Mouse (Mus musculus) limb, embryonic 12.5 days (tissue): Measurements from ENCODE around the gene Hexim2. TPM values are rescaled to one million over a fixed set of nuclear protein-coding genes. Genes with fewer than 3 reads are reported as not detected.

Experiments
- ATAC-seq: fragments of 200-750 bp; cut with Nextera tagmentation; 2 replicates; pipeline ENCODE4 v1.8.0; 2017; ENCODE audit warnings: low read depth, moderate TSS enrichment; ENCODE audit not compliant: insufficient number of reproducible peaks, insufficient read depth, low FRiP score, low TSS enrichment
- H3K27ac ChIP-seq: fragments of 300-500 bp; sonication (generic); 2 replicates; pipeline ENCODE4 v1.5.1; 2016; ENCODE audit warnings: mild to moderate bottlenecking, moderate library complexity
- H3K27me3 ChIP-seq: fragments of 300-500 bp; sonication (generic); 2 replicates; pipeline ENCODE4 v1.6.1; 2016; ENCODE audit warnings: mild to moderate bottlenecking, moderate library complexity
- H3K36me3 ChIP-seq: fragments of 300-500 bp; sonication (generic); 2 replicates; pipeline ENCODE4 v1.6.1; 2016; ENCODE audit warnings: mild to moderate bottlenecking, moderate library complexity
- H3K4me1 ChIP-seq: fragments of 300-500 bp; sonication (generic); replicated peaks from 2 replicates; pipeline ENCODE4 v1.6.1; 2016
- H3K4me2 ChIP-seq: fragments of 300-500 bp; sonication (generic); 2 replicates; pipeline ENCODE4 v1.6.1; 2016; ENCODE audit warnings: mild to moderate bottlenecking, moderate library complexity
- H3K4me3 ChIP-seq: fragments of 300-500 bp; sonication (generic); replicated peaks from 2 replicates; pipeline ENCODE4 v1.5.1; 2016; ENCODE audit warnings: mild to moderate bottlenecking
- H3K9ac ChIP-seq: fragments of 300-500 bp; sonication (generic); replicated peaks from 2 replicates; pipeline ENCODE4 v1.6.1; 2016; ENCODE audit warnings: mild to moderate bottlenecking, moderate library complexity
- H3K9me3 ChIP-seq: fragments of 300-500 bp; sonication (generic); 2 replicates; pipeline ENCODE4 v1.6.1; 2016; ENCODE audit warnings: mild to moderate bottlenecking, moderate library complexity
- WGBS: fragments of 180-500 bp; shearing (Covaris S2); methylation state at CpG from one replicate; pipeline ENCODE4 v1.1.7; 2016; 5-methylcytosine and 5-hydroxymethylcytosine counted together
- polyA plus RNA-seq: library from polyadenylated mRNA; unstranded; fragments of >200 nt; fragmentation: Nextera tagmentation; extraction: Ambion mirVana; gene quantifications from 2 replicates; pipeline ENCODE4 v1.2.1, GENCODE M21; 2016

Gene Hexim2
- polyA plus RNA-seq, 1 experiment from 2014 or later, result 12.8 TPM

DNA sequence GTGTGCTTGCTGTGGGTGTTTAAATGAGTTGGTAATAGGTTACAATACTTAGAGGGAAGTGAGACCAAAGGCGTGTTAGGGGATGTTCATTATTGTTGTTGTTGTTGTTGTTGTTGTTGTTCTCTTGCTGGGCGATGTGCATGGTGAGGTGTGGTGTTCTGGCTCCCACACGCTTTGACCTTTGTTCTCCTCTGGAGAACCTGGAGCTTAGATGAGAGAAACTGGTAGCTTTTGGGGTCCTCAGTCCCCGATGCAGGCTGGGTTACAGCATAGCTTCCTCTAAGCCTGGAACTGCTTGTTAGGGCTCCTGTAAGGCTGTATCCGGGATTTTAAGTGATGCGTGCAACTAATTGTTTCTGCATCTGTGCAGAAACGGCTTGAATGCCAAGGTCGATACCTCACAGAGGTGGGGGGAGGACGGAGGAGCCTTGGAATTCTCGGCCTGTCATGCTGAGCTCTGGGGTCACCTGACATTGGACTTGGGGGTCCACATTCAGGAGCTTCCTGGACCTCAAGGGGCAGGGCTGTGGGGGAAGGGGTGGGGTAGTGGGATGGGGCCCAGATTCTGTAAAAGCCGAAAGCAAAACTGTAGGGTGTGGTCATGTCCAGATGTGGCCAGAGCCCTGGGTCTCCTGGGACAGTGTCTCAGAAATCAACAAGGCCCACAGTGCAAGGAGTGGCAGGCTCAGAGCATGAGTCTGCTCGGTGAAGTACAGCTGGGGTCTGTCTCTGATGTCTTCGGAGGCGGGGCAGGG, 43.6 kb downstream of the Hexim2 start:
- Histone ChIP-seq H3K9ac (no peak overlapping the region), H3K27me3 (peaks cover 46% of the 10 kb centered on the region), H3K4me2 (no peak overlapping the region), H3K4me3 (no peak overlapping the region), H3K4me1 (peaks cover 11% of the 10 kb centered on the region), H3K36me3 (no peaks in the 10 kb centered on the region), H3K27ac (no peak overlapping the region), H3K9me3 (no peaks in the 10 kb centered on the region)
- no peak for ATAC-seq
- WGBS, result 64% methylated on average over 14 of the region's 14 CpGs

DNA sequence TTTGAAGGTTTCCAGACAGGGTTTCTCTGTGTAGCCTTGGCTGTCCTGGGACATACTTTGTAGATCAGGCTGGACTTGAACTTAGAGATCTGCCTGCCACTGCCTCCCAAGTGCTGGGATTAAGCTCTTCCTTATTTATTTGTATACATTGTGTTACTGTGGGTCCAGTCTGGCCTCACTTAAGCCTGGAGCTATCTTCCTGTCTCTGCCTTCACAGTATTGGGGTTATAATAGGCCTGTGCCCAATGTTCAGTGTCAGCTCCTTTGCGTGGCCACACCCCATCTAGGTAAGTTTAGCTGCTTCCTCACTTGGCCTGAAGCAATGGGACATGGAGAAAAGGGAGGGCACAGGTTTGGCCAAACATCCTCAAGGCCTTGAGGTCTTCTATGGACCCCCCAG, 44.3 kb downstream of the Hexim2 start:
- Histone ChIP-seq H3K9me3 (no peaks in the 10 kb centered on the region), H3K27ac (no peak overlapping the region), H3K9ac (no peak overlapping the region), H3K4me3 (no peak overlapping the region), H3K36me3 (no peaks in the 10 kb centered on the region), H3K4me2 (no peak overlapping the region), H3K27me3 (peaks cover 39% of the 10 kb centered on the region), H3K4me1 (peaks cover 5% of the 10 kb centered on the region)
- ATAC-seq, result no peak
- 90% methylated on average over 1 of the region's 1 CpGs for WGBS

DNA sequence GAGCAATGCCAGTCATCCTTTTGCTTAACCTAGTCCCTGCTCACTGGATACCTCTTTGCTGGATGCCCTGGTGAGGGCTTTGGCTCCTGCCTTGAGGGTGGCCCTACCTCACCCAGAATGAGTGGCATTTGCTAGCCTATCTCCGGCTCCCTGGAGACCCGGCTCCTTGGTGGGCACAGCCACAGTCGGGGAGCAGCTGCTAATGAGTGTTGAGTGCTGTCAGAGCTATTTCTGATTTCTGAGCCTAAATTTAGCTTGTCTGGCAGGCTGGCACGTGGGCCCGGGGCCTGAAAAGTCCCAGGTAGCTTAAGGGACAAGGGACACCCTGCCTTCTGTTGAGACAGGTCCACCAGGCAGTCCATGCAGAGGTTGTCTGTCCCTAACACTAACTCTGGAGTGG, 45.0 kb downstream of the Hexim2 start:
- Histone ChIP-seq H3K4me2 (no peak overlapping the region), H3K4me3 (no peak overlapping the region), H3K9ac (no peak overlapping the region), H3K4me1 (peaks cover 5% of the 10 kb centered on the region), H3K36me3 (no peaks in the 10 kb centered on the region), H3K27ac (no peak overlapping the region), H3K27me3 (peaks cover 38% of the 10 kb centered on the region), H3K9me3 (no peaks in the 10 kb centered on the region)
- ATAC-seq, result no peak
- 76% methylated on average over 5 of the region's 5 CpGs for WGBS

- H3K9ac ChIP-seq, result no peak overlapping the region; the same call in 1 of the 2 replicates
- no peak overlapping the region for H3K27ac ChIP-seq
- no peak overlapping the region for H3K4me3 ChIP-seq
- ATAC-seq, result no peak
- no peak overlapping the region for H3K4me2 ChIP-seq
- peaks cover 5% of the 10 kb centered on the region for H3K4me1 ChIP-seq
- 81% methylated on average over 15 of the region's 15 CpGs for whole genome bisulfite sequencing
- H3K9me3 ChIP-seq, result no peaks in the 10 kb centered on the region
- H3K36me3 ChIP-seq, result no peaks in the 10 kb centered on the region
- peaks cover 37% of the 10 kb centered on the region for H3K27me3 ChIP-seq
These were observed 45.7 kb downstream of the Hexim2 start for GRCm38 (mm10) chr11:103177815-103178485.

- ATAC-seq, result no peak
- Histone ChIP-seq H3K27ac (no peak overlapping the region), H3K4me3 (no peak overlapping the region), H3K27me3 (peaks cover 29% of the 10 kb centered on the region), H3K4me1 (peaks cover 5% of the 10 kb centered on the region), H3K9ac (no peak overlapping the region), H3K4me2 (no peak overlapping the region), H3K9me3 (no peaks in the 10 kb centered on the region), H3K36me3 (no peaks in the 10 kb centered on the region)
- 85% methylated on average over 8 of the region's 8 CpGs for WGBS
These were observed 46.5 kb downstream of the Hexim2 start for GRCm38 (mm10) chr11:103178748-103179147.

- H3K4me2 ChIP-seq, result no peak overlapping the region
- H3K4me3 ChIP-seq, result no peak overlapping the region
- no peak for ATAC-seq
- H3K9ac ChIP-seq, result no peak overlapping the region
- 50% methylated on average over 1 of the region's 1 CpGs for whole genome bisulfite sequencing
- no peaks in the 10 kb centered on the region for H3K36me3 ChIP-seq
- H3K27ac ChIP-seq, result no peak overlapping the region
- H3K27me3 ChIP-seq, result peaks cover 32% of the 10 kb centered on the region
- H3K4me1 ChIP-seq, result no peaks in the 10 kb centered on the region; the same call in 1 of the 2 replicates
- H3K9me3 ChIP-seq, result no peaks in the 10 kb centered on the region
These were observed 48.2 kb downstream of the Hexim2 start for GRCm38 (mm10) chr11:103180426-103180825.

GRCm38 (mm10) chr11:103181349-103181748, 49.1 kb downstream of the Hexim2 start:
- Histone ChIP-seq H3K4me1 (no peaks in the 10 kb centered on the region), H3K4me2 (no peak overlapping the region), H3K27ac (no peak overlapping the region), H3K36me3 (no peaks in the 10 kb centered on the region), H3K9ac (no peak overlapping the region), H3K9me3 (no peaks in the 10 kb centered on the region), H3K27me3 (peaks cover 36% of the 10 kb centered on the region), H3K4me3 (no peak overlapping the region)
- no peak for ATAC-seq
- WGBS, result 80% methylated on average over 9 of the region's 9 CpGs

GRCm38 (mm10) chr11:103181911-103182310, 49.7 kb downstream of the Hexim2 start:
- WGBS, result 79% methylated on average over 3 of the region's 3 CpGs
- H3K4me3 ChIP-seq, result no peak overlapping the region
- no peaks in the 10 kb centered on the region for H3K4me1 ChIP-seq
- peaks cover 33% of the 10 kb centered on the region for H3K27me3 ChIP-seq
- no peak overlapping the region for H3K9ac ChIP-seq
- H3K36me3 ChIP-seq, result no peaks in the 10 kb centered on the region
- H3K27ac ChIP-seq, result no peak overlapping the region
- H3K9me3 ChIP-seq, result no peaks in the 10 kb centered on the region
- H3K4me2 ChIP-seq, result no peak overlapping the region
- no peak for ATAC-seq

- 40% methylated on average over 2 of the region's 2 CpGs for WGBS
These were observed 52.7 kb downstream of the Hexim2 start for GRCm38 (mm10) chr11:103184891-103185290.

More at GRCm38 (mm10) chr11:103184891-103185290, 52.7 kb downstream of the Hexim2 start:
- no peak overlapping the region for H3K4me3 ChIP-seq
- no peak overlapping the region; the same call in 1 of the 2 replicates for H3K9ac ChIP-seq
- no peaks in the 10 kb centered on the region for H3K36me3 ChIP-seq
- no peaks in the 10 kb centered on the region for H3K9me3 ChIP-seq
- H3K27me3 ChIP-seq, result peaks cover 33% of the 10 kb centered on the region
- ATAC-seq, result no peak
- H3K27ac ChIP-seq, result no peak overlapping the region
- no peak overlapping the region for H3K4me2 ChIP-seq
- H3K4me1 ChIP-seq, result no peaks in the 10 kb centered on the region
